Mouse (Mus musculus): ENCODE measurements at regions not wholly inside any gene's neighbourhood (a gene's known extent, or its start where the extent isn't known, plus 50 kb on each side); places are given as distances from the start of the nearest gene placed in this dataset.

DNA sequence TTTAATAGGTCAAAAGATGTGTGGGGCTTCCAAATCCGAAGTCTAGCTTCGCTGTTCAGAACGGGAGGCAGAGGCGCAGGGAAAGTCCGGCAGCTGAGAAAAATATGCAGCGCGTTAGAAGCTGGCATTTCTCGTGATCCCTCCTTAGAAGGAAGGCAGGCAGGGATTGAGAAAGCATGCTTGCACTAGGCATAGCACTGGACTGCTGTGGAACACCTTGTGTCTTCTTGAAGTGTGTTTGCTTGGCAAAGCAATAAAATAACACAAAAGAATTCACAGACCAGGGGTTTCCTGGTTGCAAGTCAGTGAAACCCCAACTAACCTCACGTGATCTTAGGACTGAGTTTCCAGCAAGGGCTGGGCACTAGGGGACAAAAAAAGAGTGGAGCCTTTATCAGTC, 305.1 kb downstream of the Sox9 start:
- Histone ChIP-seq H3K4me3 (replicated peaks; ENCODE audit: insufficient read depth, low read depth, low read length) (no peak overlapping the region), H3K4me1 (ENCODE audit: control insufficient read depth, insufficient read depth, low read length) (peaks cover 7% of the 10 kb centered on the region; the same call in 1 of the 2 replicates), H3K27ac (ENCODE audit: insufficient read depth, low read length) (no peak overlapping the region), H3K27me3 (ENCODE audit: control insufficient read depth, insufficient read depth, low read length) (no peaks in the 10 kb centered on the region)
- no peak for TF ChIP-seq POLR2A (IDR thresholded peaks at IDR 0.05; ENCODE audit: borderline replicate concordance, insufficient read depth, low read length)
- no peak for TF ChIP-seq CTCF (IDR thresholded peaks at IDR 0.05; ENCODE audit: borderline replicate concordance, insufficient read depth, low read depth, low read length)
- DNase-seq, result no peak
- WGBS, result 60% methylated on average over 9 of the region's 9 CpGs

DNA sequence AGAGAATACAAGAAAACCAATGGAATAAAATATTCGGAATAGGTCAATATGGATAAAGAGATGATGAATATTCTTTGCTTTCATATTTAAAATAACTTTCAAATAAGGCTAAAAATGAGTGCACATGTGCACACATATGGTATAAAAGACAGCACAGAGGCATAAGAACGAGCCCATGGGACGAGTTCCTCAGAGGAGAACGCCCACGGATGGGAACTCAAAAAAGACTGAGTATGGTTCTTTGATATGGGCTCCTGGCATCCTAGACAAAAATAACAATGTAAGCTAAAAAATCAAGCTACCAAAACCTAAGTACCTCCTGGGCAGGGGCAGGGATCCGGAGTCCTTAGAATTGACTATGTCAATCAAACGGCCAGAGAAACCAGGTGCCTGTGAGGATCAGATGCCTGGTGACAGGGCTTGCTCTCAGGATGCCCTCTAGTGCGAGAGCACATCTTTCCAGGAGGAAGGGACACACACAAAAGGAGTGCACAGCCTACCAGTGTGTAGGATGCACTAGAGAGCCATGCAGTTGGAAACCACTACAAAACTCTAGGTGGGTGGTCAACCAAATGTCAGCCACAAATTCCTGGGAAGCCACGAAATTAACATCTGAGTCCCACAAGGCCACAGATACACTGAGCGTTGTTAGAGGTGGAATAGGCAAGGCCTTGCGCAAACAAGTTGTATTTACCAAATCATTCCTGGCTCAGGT, 307.8 kb downstream of the Sox9 start:
- DNase-seq, result no peak
- H3K4me3 ChIP-seq (replicated peaks; ENCODE audit: insufficient read depth, low read depth, low read length), result no peak overlapping the region
- 94% methylated on average over 11 of the region's 11 CpGs for WGBS
- TF ChIP-seq POLR2A (IDR thresholded peaks at IDR 0.05; ENCODE audit: borderline replicate concordance, insufficient read depth, low read length) (no peak), CTCF (IDR thresholded peaks at IDR 0.05; ENCODE audit: borderline replicate concordance, insufficient read depth, low read depth, low read length) (no peak)
- peaks cover 10% of the 10 kb centered on the region for H3K4me1 ChIP-seq (ENCODE audit: control insufficient read depth, insufficient read depth, low read length)
- H3K27me3 ChIP-seq (ENCODE audit: control insufficient read depth, insufficient read depth, low read length), result no peaks in the 10 kb centered on the region
- no peak overlapping the region for H3K27ac ChIP-seq (ENCODE audit: insufficient read depth, low read length)

- WGBS, result 16% methylated on average over 8 of the region's 8 CpGs
- Histone ChIP-seq H3K27me3 (ENCODE audit: control insufficient read depth, insufficient read depth, low read length) (no peaks in the 10 kb centered on the region), H3K27ac (ENCODE audit: insufficient read depth, low read length) (no peak overlapping the region), H3K4me3 (replicated peaks; ENCODE audit: insufficient read depth, low read depth, low read length) (no peak overlapping the region), H3K4me1 (ENCODE audit: control insufficient read depth, insufficient read depth, low read length) (peaks cover 8% of the 10 kb centered on the region)
- peak in 1 of 2 experiments; percentile 15 for DNase-seq
- TF ChIP-seq CTCF (IDR thresholded peaks at IDR 0.05; ENCODE audit: borderline replicate concordance, insufficient read depth, low read depth, low read length), result no peak
- TF ChIP-seq POLR2A (IDR thresholded peaks at IDR 0.05; ENCODE audit: borderline replicate concordance, insufficient read depth, low read length), result no peak
These were observed 310.0 kb downstream of the Sox9 start for GRCm38 (mm10) chr11:113091901-113092568.

GRCm38 (mm10) chr11:113093895-113094445, 311.9 kb downstream of the Sox9 start:
- DNase-seq, result no peak
- TF ChIP-seq CTCF (IDR thresholded peaks at IDR 0.05; ENCODE audit: borderline replicate concordance, insufficient read depth, low read depth, low read length) (no peak), POLR2A (IDR thresholded peaks at IDR 0.05; ENCODE audit: borderline replicate concordance, insufficient read depth, low read length) (no peak)
- 96% methylated on average over 13 of the region's 13 CpGs for WGBS

DNA sequence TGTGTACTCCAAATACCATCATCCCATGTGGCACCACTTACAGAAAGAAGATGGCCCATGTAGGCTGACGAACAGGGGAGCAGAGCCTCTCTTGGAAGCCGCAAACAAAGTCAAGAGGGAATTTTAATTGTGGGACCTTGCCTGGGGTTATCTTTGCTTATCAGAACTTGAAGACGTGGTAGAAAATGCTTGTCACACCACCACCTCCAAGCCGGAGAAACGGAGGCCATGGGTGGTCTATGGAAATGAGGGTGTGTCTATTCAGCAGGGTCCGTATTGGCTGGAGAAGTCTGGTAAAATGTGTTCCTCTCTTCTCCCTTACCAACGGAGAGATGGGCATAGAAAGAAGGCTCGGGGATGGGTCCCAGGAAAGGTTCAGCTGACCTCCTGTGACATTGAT, 313.6 kb downstream of the Sox9 start:
- WGBS, result 70% methylated on average over 8 of the region's 8 CpGs
- H3K27me3 ChIP-seq (ENCODE audit: control insufficient read depth, insufficient read depth, low read length), result no peaks in the 10 kb centered on the region
- no peak overlapping the region for H3K4me3 ChIP-seq (replicated peaks; ENCODE audit: insufficient read depth, low read depth, low read length)
- TF ChIP-seq CTCF (IDR thresholded peaks at IDR 0.05; ENCODE audit: borderline replicate concordance, insufficient read depth, low read depth, low read length) (no peak), POLR2A (IDR thresholded peaks at IDR 0.05; ENCODE audit: borderline replicate concordance, insufficient read depth, low read length) (no peak)
- H3K4me1 ChIP-seq (ENCODE audit: control insufficient read depth, insufficient read depth, low read length), result peaks cover 8% of the 10 kb centered on the region
- H3K27ac ChIP-seq (ENCODE audit: insufficient read depth, low read length), result no peak overlapping the region
- no peak for DNase-seq

More at GRCm38 (mm10) chr11:113093895-113094445, 311.9 kb downstream of the Sox9 start:
- H3K27me3 ChIP-seq (ENCODE audit: control insufficient read depth, insufficient read depth, low read length), result no peaks in the 10 kb centered on the region
- H3K4me3 ChIP-seq (replicated peaks; ENCODE audit: insufficient read depth, low read depth, low read length), result no peak overlapping the region
- H3K4me1 ChIP-seq (ENCODE audit: control insufficient read depth, insufficient read depth, low read length), result peaks cover 8% of the 10 kb centered on the region
- no peak overlapping the region for H3K27ac ChIP-seq (ENCODE audit: insufficient read depth, low read length)

DNA sequence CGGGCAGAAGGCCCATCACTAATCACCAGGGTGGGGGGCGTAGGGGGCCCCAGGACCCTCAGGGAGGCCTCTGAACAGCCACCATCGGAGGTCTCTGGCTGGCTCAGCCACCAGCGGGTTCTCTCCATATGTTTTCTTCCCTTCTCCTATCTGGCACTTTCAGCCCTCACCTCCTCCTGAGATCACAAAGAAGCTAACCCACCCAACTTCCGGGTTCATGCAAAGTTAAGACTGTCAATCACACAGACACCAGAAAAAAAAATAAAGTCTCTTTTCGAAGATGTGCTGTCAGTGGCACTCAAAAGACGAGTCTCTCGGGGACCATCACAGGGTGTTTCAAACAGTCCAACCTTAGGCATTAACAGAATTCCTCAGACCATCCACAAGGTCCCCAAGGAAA, 314.2 kb downstream of the Sox9 start:
- Histone ChIP-seq H3K4me1 (ENCODE audit: control insufficient read depth, insufficient read depth, low read length) (peaks cover 8% of the 10 kb centered on the region), H3K27me3 (ENCODE audit: control insufficient read depth, insufficient read depth, low read length) (no peaks in the 10 kb centered on the region), H3K27ac (ENCODE audit: insufficient read depth, low read length) (no peak overlapping the region), H3K4me3 (replicated peaks; ENCODE audit: insufficient read depth, low read depth, low read length) (no peak overlapping the region)
- TF ChIP-seq POLR2A (IDR thresholded peaks at IDR 0.05; ENCODE audit: borderline replicate concordance, insufficient read depth, low read length) (no peak), CTCF (IDR thresholded peaks at IDR 0.05; ENCODE audit: borderline replicate concordance, insufficient read depth, low read depth, low read length) (no peak)
- 41% methylated on average over 8 of the region's 8 CpGs for WGBS
- DNase-seq, result no peak

DNA sequence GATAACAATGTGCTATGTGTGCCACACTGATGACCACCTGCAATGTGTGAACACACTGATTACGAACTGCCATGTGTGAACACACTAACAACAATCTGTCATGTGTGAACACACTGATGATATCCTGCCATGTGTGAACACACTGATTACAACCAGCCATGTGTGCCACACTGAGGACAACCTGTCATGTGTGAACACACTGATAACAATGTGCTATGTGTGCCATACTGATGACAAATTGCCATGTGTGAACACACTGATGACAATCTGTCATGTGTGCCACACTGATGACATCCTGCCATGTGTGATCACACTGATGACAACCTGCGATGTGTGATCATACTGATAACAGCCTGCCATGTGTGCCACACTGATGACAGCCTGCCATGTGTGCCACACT, 316.3 kb downstream of the Sox9 start:
- no peak overlapping the region for H3K4me3 ChIP-seq (replicated peaks; ENCODE audit: insufficient read depth, low read depth, low read length)

More for the DNA sequence above, 316.3 kb downstream of the Sox9 start:
- Histone ChIP-seq H3K27ac (ENCODE audit: insufficient read depth, low read length) (no peak overlapping the region), H3K4me1 (ENCODE audit: control insufficient read depth, insufficient read depth, low read length) (no peaks in the 10 kb centered on the region), H3K27me3 (ENCODE audit: control insufficient read depth, insufficient read depth, low read length) (no peaks in the 10 kb centered on the region)
- WGBS, result 97% methylated on average over 2 of the region's 2 CpGs
- no peak for DNase-seq
- TF ChIP-seq POLR2A (IDR thresholded peaks at IDR 0.05; ENCODE audit: borderline replicate concordance, insufficient read depth, low read length) (no peak), CTCF (IDR thresholded peaks at IDR 0.05; ENCODE audit: borderline replicate concordance, insufficient read depth, low read depth, low read length) (no peak)

Data from cerebellum, adult 2 months (tissue).